Mouse (Mus musculus): ENCODE measurements around the gene Endou.
A peak's percentile ranks its signal among the peaks of the same experiment; 100 is the strongest.
"Not testable (repeated sequence)": the region's sequence is repeated elsewhere in the genome, so short reads cannot be mapped to it uniquely, and the experiment has no call there.

Gene Endou

DNA sequence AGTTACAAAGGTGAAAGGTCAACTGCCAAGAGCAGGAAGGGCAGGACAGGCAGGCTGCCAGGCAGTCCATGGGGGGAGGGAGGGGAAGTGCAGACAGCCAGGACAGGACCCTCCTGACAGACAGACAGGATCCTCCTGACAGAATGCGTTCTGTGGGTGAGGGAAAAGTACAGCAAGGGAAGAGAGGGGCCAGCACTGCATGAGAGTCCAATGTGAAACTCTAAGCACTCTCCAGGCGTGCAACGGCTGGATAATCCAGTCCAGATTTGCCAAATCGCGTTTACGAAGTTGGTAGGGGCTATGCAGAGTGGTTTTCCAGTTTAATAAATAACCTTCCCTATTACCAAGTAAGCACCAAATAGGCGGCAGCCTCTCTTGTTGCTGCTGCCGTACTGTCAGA is 49.1 kb downstream of the Endou start:
- peak; percentile 77 for DNase-seq (ENCODE audit: low spot score)

DNA sequence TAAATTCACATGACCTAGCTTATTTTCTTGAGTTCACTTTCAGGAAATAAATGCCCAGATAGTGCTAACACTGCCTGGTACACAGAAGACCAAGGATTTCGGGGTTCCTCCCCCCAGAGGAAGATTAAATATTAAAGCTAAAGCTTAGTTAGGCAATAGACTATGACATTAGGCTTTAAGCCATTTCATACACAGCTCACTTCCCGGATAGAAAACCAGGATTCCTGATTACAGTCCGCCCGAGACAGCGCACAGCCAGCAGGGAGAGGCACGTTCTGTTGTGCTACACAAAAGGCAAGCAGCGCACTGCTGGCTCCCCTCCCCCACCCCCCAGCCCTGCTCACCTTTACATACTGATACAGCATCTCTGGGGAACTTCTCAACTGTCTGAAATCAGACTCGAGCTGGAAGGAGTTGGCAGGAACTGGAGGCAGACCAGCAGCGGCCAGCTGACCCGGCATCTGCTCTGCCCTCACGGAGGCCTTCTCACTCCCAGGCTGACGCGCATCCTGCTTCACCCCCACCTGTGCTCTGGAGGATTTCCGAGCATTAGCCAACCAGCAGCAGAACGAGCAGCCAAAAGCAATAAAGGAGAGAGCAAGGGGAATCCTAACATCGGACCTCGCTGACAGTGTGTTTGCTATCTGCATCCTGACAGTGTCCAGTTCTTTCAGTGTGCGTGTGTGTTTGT is 51.0 kb downstream of the Endou start:
- DNase-seq (ENCODE audit: low spot score): peak; percentile 16

DNA sequence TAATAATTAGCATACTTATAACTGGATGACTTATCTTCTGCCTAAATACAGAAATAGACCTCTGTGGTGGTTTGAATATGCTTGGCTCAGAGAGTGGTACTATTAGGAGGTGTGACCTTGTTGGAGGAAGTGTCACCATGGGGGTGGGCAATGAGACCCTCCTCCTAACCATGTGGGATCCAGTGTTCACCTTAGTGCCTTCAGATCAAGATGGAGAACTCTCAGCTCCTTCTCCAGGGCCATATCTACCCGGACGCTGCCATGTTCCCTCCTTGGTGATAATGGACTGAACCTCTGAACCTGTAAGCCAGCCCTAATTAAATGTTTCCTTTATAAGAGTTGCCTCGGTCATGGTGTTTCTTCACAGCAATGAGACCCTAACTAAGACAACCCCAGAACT is 53.8 kb downstream of the Endou start:
- DNase-seq (ENCODE audit: low spot score): no peak

DNA sequence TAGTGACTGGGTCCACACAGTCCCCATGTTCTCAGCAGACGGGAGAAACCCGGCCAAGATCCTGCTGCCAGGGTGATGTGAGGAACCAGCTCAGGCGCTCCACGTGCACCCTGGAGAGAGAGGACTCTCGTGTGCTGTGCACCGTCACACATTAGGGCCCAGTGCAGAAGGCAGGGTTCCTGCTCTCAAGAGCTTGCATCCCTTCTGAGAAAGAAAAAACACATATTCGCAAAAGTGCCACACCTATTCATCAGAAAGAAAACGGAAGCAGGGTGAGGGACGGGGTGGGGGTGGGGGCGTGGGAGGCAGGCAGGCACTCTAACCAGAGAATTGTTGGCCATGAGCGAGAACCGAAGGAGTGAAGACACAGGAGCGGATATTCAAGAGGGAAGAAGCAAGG is 55.2 kb downstream of the Endou start:
- no peak for DNase-seq (ENCODE audit: low spot score)

DNA sequence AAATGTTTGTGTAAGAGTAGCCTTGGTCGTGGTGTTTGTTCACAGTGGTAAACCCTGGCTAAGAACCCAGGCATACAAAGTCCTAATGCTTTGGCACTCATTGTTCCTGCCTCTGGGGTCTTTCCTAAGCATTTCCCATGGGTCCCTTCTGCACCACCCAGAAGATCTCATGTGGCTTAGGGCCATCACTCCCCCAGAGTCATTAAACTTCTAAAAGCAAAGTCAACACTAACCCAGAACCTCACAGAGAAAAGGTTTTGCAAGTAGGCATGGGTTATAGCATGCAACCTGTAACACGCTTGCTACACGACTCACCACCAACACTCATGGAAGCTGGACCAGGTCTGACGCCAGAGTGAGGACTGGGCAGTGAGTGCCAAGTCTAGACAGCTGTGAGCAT is 56.7 kb downstream of the Endou start:
- DNase-seq (ENCODE audit: low spot score): no peak

DNA sequence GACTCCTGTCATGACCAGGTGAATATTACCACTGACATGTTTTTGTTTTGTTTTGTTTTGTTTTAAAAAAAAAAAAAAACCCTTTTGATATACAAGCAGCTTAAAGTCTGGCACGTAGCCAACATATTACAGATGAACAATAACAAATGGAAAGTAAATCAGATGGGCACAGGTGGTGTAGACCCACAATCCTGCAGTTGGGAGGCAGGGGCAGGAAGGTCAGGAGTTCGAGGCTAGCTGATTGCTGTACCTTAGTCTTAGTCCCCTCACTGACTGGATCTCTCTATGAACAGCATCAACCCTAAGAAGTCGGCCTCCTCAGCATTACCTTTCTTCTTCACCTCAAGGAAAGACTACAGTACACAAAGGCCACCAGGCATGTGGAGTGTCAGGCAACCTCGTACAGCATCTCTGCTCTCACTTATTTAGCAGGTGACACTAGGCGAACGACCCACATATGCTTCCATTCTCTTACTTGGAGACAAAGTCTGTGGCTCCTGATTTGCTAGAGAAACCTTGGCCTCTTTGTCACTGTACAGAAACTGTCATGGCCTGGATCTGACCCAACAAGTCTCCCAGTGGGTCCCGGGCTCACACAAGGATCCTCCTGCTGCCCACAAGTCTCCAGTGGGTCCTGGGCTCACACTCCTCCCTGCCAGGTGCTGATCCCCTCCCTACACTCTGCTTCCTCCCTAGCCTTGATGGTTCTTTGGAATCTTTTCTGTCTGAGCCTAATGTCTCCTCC is 57.7 kb downstream of the Endou start:
- no peak for DNase-seq (ENCODE audit: low spot score)

DNA sequence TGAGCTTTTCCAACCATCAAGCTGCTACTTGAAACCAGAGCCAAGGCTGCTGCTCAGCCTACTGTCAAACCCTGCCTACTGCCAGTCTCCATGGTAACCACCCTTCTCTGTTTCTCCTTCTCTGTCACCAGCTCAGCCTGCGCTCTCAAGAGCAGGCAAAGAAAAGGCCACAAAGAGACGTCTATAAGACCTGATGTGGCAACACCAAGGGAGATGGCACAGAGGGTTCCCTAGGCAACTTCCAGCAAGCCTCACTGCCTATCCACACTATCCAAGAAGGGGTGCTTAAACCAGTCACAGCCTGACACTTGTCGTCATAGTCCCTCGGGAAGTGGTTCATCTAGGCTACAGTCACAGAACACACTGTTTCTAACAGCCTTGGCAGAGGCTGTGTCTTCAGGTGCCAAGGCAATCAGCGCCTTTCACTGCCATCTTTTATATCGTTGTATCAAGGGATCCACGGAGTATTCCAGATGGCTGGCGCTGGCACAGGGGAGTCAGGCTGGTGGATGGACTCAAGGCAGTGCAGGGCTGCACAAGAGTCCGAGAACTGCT is 58.9 kb downstream of the Endou start:
- DNase-seq (ENCODE audit: low spot score): no peak

DNA sequence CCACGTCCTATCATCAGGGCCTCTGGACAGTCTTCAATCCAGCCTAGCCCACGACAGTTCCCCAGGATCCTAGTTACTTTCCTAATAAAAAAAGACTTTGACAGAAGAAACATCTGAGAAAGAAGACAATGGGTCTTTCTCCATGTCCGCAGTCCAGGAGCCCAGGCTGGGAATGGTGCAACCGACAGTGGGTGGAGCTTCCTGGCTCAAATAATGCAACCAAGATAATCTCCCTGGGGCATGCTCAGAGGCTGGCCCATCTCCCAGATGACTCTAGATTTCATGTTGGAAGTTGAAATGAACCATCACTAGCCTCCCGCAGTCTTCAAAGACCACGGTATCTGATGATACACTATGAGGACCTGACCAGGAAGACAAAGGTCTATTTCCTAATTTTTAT is 60.6 kb downstream of the Endou start:
- no peak for DNase-seq (ENCODE audit: low spot score)

DNA sequence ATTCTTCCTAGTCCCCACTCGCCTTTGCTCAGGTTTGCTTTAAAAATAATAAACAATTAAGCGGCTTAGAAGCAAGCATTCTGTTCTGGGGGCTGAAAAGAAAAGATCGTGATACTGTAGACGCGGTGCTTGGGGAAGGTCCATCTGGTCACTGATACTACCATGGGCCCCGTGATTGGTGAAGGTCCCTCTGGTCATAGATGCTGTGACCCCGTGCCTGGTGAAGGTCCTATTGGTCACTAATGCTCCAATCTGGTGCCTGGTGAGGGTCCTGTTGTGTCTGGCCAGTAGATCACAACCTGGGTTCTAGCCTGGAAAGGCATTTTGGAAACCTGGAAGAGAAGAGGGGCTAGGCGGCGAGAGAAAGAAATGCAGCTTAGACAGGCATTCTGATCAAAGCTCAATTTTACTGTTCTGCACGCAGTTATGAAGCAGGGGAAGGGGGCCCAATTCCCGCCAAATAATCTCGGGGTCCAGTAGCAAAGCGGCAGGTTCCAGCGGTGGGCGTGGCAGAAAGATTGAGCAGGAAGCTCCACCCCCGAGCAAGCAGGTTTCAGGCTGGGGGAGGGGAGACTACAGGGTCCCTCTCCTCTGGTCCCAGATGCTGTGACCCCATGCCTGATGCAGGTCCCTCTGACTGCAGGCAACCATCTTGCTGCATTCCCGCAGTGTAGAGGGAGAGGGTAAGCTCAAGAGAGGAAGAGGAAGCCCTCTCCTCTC is 62.8 kb downstream of the Endou start:
- not testable (repeated sequence) for DNase-seq (ENCODE audit: low spot score)

DNA sequence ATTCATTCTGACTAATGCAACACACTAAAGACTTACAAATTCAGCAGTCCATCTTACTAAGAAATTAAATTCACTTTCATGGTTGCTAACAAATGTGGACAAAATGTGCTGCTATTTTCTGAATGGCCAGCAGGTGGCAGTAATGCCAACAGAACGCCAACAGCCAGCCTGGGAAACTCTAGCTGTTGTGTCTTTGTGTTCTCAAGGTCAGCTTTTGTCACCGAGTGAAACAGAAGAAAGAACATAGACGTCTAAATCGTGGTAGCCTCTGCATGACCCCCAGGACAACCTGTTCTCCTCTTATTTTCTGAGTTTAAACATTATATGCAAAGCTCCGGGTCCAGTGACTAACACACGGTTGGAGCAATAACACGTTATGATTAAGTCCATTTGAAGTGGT is 63.7 kb downstream of the Endou start:
- DNase-seq (ENCODE audit: low spot score): peak; percentile 57

DNA sequence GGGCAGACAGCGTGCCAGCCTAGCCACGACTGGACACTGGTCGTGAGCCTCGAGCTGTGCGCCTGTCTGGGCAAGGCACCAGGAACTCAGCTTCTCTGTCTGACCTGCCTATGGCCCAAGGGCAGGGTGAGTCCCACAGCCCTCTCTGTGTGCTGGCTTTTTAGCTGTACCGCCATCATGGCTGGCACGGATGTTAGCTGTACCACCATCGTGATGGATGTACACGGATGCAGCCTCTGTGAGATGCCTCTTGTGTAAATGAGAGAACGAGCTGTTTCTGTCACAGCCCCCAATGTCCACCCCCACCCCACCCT is 64.7 kb downstream of the Endou start:
- DNase-seq (ENCODE audit: low spot score): no peak

DNA sequence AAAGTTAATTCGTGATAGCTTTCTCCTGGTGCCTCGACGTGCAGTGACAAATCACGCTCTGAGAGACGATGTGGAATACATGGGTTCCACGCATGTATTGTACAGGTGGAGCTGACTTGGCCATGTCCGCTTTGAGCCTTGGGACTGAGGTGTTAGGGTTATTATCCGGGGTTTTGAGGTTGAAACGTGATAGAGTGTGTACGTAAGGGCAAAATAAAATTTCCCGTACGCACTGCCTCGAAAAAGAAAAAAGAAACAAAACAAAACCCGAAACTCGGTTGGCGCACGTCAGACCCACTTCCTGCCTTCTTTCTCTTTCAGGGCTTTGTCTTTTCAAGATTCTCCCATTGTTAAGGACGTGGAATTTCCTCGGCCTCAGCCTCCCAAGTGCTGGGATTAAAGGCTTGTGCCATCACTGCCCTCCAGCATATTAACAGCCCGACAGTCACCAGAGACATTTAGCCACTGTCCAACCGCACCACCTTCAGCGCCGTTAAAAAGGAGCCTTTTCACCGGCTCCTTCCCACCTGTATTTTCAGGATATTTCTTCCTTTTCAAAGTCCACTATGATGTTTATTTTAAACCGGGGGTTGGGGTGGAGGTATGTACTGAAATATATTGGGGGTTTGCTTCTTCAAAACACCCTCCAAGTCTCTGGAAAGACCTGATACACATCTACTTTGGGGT is 65.2 kb downstream of the Endou start:
- no peak for DNase-seq (ENCODE audit: low spot score)

DNA sequence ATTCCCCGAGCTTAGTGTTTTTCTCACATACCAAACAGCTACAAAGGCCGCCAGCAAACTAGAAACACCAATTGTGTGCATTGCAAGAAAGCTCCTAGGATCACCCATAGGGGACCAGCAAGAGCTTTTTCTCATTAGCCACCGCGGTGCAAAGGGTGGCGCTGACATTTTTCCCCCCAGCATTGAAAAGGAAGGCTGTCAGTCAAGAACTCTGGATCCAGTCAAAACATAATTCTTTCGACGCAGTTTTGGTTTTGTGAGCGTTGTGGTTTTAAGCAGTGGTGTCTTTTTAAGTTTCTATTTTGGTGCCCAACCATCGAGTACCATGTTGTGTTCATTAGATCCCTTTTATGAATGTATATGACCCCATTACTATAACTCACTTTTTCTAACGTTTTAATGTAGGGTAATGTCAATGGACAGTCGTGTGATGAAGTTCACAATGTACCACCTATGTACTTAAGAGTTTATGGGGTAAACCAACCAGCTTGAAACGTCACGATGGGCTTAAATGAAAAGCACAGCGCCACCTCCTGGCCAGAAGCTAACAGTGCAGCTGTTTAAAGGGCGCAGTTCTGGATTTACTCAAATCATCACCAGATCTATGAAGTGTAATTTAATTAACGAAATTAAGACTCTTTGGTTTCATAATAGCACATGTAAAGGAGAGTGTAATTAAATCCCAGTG is 66.0 kb downstream of the Endou start:
- no peak for DNase-seq (ENCODE audit: low spot score)

DNA sequence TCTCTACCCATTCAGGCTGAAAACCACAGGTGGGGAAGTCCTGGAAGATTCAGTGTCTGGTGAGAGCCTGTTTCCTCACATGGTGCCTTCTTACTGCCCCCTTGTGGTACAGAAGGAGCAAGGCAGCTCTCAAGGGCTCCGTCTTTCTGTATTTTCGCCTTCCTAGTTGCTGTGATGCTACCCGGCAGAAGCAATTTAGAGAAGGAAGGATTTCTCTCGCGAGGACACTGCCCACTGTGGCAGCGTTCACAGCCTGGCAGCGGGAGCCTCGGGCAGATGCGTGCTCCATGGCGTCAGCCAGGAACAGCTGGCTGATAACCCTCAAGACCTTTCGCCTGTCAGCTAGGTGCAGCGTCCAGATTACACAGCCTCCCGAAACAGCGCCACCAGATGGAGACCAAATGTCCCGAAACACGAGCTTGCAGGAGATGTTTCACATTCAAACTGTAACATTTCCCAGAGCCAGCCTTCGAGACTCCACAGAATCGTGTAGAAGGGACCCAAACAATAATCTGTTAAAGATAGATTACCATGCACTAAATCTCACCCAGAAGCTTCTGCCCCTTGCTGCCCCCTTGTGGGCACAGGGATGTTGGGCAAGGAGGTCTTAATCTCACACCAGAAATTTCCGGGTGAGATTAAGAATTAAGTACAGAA is 67.3 kb downstream of the Endou start:
- peak; percentile 74 for DNase-seq (ENCODE audit: low spot score)

Data from yolk sac, embryonic 10.5 days (tissue).